Mouse (Mus musculus): ENCODE measurements around the gene Retnla.
"Not testable (repeated sequence)": the region's sequence is repeated elsewhere in the genome, so short reads cannot be mapped to it uniquely, and the experiment has no call there.

The Retnla gene

GRCm38 (mm10) chr16:48842266-48842665 lies at the start of gene Retnla:
Gene Retnla (plus strand): TSS chr16:48842551.
- DNase-seq (ENCODE audit: low spot score), result no peak

GRCm38 (mm10) chr16:48798285-48798684 lies 44.1 kb upstream of the Retnla start:
- DNase-seq (ENCODE audit: low spot score), result no peak

GRCm38 (mm10) chr16:48799470-48799869 lies 42.9 kb upstream of the Retnla start:
- no peak for DNase-seq (ENCODE audit: low spot score)

- no peak for DNase-seq (ENCODE audit: low spot score)
These were observed 41.4 kb upstream of the Retnla start for GRCm38 (mm10) chr16:48800906-48801305.

GRCm38 (mm10) chr16:48805412-48805811 lies 36.9 kb upstream of the Retnla start:
- DNase-seq (ENCODE audit: low spot score), result no peak

DNA sequence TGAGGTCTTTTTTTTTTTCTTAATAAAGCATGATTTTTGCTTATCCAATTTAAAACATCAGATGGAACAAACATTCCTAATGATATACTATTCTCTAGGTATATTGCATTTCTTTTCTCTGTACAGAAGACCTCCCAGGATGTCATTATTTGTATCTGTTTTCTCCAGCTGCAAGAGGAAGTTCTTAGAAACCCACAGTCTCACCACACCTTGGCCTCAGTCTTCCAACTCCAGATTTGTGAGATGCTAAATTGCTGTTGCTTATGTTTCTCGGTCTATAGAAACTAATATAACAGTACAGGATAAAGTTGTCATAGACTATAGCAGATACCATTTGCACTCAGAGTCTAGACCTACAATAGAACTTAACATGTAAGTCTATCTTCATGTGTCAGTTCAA lies 35.8 kb upstream of the Retnla start:
- no peak for DNase-seq (ENCODE audit: low spot score)

GRCm38 (mm10) chr16:48809374-48809773 lies 33.0 kb upstream of the Retnla start:
- no peak for DNase-seq (ENCODE audit: low spot score)

GRCm38 (mm10) chr16:48811881-48812436 lies 30.4 kb upstream of the Retnla start:
- DNase-seq (ENCODE audit: low spot score), result no peak

- DNase-seq (ENCODE audit: low spot score), result no peak
These were observed 25.7 kb upstream of the Retnla start, which contains the start of gene Retnlb for GRCm38 (mm10) chr16:48816695-48817094. Gene Retnlb (plus strand): TSS chr16:48816856.

GRCm38 (mm10) chr16:48818524-48818923 lies 23.8 kb upstream of the Retnla start:
- no peak for DNase-seq (ENCODE audit: low spot score)

- DNase-seq (ENCODE audit: low spot score), result no peak
These were observed 15.9 kb upstream of the Retnla start for GRCm38 (mm10) chr16:48826474-48826873.

DNA sequence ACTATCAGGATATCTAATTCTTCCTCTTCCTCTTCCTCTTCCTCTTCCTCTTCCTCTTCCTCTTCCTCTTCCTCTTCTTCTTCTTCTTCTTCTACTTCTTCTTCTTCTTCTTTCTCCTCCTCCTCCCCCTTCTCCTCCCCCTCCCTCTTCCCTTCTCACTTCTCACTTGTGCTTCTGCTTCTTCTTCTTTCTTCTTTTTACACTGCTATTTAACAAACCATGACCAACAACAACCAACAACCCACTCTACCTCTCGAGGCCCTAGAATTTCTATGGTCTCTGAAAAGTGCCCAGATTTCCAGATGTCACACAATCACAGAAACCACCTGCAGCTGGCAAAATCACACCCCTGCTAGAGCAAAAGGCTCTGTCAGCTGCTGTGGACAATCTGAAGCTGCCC lies 14.7 kb upstream of the Retnla start:
- DNase-seq (ENCODE audit: low spot score), result no peak

DNA sequence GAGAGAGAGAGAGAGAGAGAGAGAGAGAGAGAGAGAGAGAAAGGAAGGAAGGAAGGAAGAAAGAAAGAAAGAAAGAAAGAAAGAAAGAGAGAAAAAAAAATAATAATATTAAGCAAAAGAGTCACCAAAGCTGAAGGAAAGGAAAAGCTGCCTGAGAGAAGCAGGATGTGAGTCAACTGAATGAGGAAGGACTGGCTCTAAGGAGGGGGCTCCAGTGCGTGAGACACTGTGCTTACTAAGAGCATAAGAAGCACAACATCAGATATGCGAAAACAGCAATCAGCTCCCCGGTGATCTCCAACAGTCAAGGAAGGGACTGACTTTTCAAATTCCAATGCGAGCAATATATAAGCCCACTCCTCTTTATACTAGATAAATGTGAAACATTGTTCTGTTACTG lies 13.3 kb upstream of the Retnla start:
- no peak for DNase-seq (ENCODE audit: low spot score)

GRCm38 (mm10) chr16:48832055-48832454 lies 10.3 kb upstream of the Retnla start:
- no peak for DNase-seq (ENCODE audit: low spot score)

DNA sequence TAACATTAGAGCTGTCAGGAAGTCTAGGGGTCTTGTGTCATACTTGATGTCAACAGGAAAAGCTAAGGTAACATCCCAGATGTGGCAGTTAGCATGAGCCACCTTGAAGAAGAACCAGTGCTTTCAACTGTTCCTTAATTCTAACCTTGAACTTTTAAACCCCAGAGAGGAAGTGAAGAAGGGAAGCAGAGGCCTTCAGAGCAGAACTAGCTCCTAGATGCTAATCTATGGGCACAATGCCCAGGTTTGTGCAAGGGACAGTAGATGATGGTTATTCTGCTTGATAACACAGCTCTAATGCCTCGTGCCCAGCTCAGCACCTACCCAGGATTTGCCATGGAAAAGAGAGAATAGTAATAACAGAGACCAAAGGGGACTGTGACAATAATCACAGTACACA lies 8.7 kb upstream of the Retnla start:
- not testable (repeated sequence) for DNase-seq (ENCODE audit: low spot score)

DNA sequence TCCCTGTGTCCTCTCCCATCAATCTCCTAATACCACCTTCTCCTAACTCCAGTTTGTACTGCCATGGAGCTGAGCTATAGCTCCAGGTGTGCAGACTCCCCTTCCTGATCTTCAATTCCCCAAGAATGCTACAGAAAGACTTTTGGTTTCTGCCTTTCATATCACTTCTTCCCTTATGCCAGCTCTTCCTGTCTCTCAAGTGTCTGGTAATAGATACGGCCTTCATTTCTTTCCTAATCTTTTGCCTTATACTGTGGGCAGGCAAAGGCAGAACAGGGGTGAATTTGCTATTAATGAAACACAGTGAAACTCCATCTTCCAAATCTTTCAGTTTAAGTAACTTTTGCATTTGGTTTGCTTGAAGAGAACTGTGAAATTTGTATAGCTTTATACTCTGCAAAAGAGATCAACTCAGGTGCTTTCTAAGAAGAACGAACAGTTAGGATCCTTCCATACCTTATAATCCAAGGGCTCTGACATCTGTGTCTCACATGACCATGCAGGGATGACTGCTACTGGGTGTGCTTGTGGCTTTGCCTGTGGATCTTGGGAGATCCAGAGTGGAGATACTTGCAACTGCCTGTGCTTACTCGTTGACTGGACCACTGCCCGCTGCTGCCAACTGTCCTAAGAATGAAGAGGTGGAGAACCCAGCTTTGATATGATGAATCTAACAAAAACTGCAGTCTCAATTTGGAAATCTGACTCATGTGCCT lies 1.5 kb downstream of the Retnla start:
- no peak for DNase-seq (ENCODE audit: low spot score)

- not testable (repeated sequence) for DNase-seq (ENCODE audit: low spot score)
These were observed 22.7 kb downstream of the Retnla start for GRCm38 (mm10) chr16:48865004-48865403.

DNA sequence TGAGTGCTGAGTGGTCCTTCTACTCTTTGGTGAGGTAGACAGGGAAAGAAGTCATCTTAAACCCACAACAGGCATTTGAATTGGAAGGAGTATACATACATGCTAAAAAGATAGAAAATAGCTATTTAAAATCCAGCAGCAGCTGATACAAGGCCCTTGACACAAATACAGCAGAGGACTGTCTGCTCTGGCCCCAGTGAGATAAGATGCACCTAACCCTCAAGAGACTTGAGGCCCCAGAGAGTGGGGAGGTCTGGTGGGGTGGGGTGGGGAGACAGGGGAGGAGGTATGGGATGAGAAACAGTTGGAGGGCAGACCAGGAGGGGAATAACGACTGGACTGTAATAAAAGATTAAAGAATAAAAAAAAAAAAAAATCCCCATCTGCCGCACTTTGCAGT lies 25.3 kb downstream of the Retnla start:
- no peak for DNase-seq (ENCODE audit: low spot score)

DNA sequence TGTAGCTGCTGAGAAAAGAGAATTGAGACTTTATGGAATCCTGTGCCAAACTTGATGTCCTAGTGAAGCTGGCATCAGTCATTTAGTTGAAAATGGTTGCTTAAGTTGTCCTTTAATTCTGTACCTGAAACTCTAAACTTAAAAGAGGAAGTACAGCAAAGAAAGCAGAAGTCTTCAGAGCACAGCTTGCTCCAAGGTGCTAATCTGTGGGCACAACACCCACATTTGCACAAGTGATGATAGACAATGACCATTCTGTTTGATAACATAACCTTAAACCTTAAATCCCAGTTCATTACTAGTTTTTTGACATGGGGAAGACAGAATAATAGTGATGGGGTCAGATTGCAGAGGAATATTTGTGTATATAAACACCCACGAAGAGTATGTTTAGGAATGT lies 26.3 kb downstream of the Retnla start:
- DNase-seq (ENCODE audit: low spot score), result no peak

DNA sequence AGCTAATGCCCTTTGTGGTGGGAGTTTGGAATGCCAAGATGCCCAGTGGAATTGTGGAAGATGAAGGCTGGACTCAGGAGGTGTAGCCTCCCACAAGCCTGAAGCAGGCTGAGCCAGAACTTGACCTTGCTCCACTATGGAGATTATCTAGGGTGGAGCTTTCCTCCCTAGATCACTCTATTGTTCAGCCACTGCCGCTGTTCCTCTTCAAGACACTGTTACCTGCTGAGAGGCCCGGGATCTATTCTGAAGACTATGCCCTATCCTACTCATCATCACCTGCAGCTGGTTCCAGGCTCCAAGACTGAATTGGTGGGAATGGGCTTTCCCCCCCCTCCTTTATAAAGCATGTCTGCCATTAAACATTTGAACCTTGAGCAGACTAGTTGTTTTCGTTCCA lies 27.3 kb downstream of the Retnla start:
- DNase-seq (ENCODE audit: low spot score), result no peak

DNA sequence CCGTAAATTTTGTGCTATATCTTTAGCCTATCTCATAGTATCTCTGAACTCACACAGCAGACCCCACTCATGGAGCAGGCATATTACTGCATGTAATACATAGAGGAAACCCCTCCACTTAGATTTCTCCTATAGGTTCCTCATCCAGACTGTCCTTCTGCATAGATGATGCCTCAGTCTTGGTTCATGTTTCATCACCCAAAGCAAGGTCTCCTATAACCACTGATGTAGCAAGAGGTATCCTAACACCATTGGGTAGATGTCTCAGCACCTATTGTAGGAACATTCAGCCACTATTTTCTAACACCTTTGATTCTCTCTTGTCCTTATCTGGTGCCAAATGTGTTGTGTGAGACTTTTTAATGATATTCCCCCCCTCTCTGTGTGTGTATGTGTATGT lies 29.4 kb downstream of the Retnla start:
- DNase-seq (ENCODE audit: low spot score), result no peak

DNA sequence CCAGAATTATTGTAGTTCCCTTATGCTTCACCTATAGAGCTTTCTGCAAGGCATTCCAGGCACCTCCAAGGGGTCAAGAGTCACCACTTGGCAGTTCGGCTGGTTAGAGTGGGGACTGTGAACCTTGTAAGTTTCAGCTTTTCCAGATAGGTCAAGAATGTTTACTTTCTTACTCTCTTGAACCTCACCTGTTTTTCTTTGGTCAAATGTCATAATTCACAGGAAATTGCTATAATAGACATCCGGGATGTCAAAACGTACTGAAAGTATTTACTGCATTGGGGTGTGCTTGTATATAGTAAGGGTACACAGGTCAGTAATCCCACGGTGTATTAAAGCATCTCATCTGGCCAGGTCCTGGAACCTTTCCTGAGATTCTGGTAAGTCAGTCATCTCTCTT lies 30.0 kb downstream of the Retnla start, which contains the start of gene Retnlg:
Retnlg (plus strand) TSS at position 301 of the 400 bp plus-strand sequence.
- DNase-seq (ENCODE audit: low spot score), result no peak

- DNase-seq (ENCODE audit: low spot score), result no peak
These were observed 48.4 kb downstream of the Retnla start for GRCm38 (mm10) chr16:48890733-48891132.

Measured in layer of hippocampus, adult 11-12 months (tissue).